Mouse (Mus musculus) midbrain, embryonic 14.5 days (tissue): ENCODE data around the gene Mkrn1. TPM values are rescaled to one million over a fixed set of nuclear protein-coding genes. Genes with fewer than 3 reads are reported as not detected.
"Not testable (repeated sequence)": the region's sequence is repeated elsewhere in the genome, so short reads cannot be mapped to it uniquely, and the experiment has no call there.

Source experiments
- ATAC-seq: fragments of 200-750 bp; cut with Nextera tagmentation; 2 replicates; pipeline ENCODE4 v1.8.0; 2017; ENCODE audit warnings: moderate number of reproducible peaks, moderate library complexity; ENCODE audit not compliant: low FRiP score, low TSS enrichment
- DNase-seq: peaks from one replicate; pipeline ENCODE4 v3.0.0-alpha.2; 2015
- H3K27ac ChIP-seq: fragments of 300-500 bp; sonication (generic); replicated peaks from 2 replicates; pipeline ENCODE4 v1.5.1; 2014; ENCODE audit warnings: mild to moderate bottlenecking, low read depth, low read length, moderate library complexity
- H3K27me3 ChIP-seq: fragments of 300-500 bp; sonication (generic); 2 replicates; pipeline ENCODE4 v1.6.1; 2014; ENCODE audit warnings: low read length, control low read depth, mixed read lengths; ENCODE audit not compliant: control insufficient read depth, insufficient read depth
- H3K36me3 ChIP-seq: fragments of 300-500 bp; sonication (generic); 2 replicates; pipeline ENCODE4 v1.6.1; 2014; ENCODE audit warnings: low read length, control low read depth; ENCODE audit not compliant: control insufficient read depth, insufficient read depth
- H3K4me1 ChIP-seq: fragments of 300-500 bp; sonication (generic); 2 replicates; pipeline ENCODE4 v1.6.1; 2014; ENCODE audit warnings: mild to moderate bottlenecking, antibody characterized with exemption, low read length, control low read depth; ENCODE audit not compliant: control insufficient read depth, insufficient read depth
- H3K4me2 ChIP-seq: fragments of 300-500 bp; sonication (generic); 2 replicates; pipeline ENCODE4 v1.6.1; 2014; ENCODE audit warnings: mild to moderate bottlenecking, low read length, moderate library complexity
- H3K4me3 ChIP-seq: fragments of 300-500 bp; sonication (generic); replicated peaks from 2 replicates; pipeline ENCODE4 v1.5.1; 2014; ENCODE audit warnings: low read depth, low read length
- H3K9ac ChIP-seq: fragments of 300-500 bp; sonication (generic); replicated peaks from 2 replicates; pipeline ENCODE4 v1.6.1; 2014; ENCODE audit warnings: mild to moderate bottlenecking, low read length, moderate library complexity
- H3K9me3 ChIP-seq: fragments of 300-500 bp; sonication (generic); 2 replicates; pipeline ENCODE4 v1.6.1; 2016; ENCODE audit warnings: low read length, control low read depth, mixed read lengths; ENCODE audit not compliant: control insufficient read depth
- WGBS: fragments of 180-500 bp; shearing (Covaris S2); extraction: QIAGEN DNeasy Blood & Tissue Kit; methylation state at CpG from one replicate; pipeline ENCODE4 v1.1.7; 2014; 5-methylcytosine and 5-hydroxymethylcytosine counted together
- polyA plus RNA-seq: library from polyadenylated mRNA; unstranded; fragments of >200 nt; fragmentation: Nextera tagmentation; extraction: Ambion mirVana; gene quantifications from 2 replicates; pipeline ENCODE4 v1.2.1, GENCODE M21; 2014

Mkrn1 gene
- polyA plus RNA-seq, 1 experiment from 2014 or later = 294 TPM

DNA sequence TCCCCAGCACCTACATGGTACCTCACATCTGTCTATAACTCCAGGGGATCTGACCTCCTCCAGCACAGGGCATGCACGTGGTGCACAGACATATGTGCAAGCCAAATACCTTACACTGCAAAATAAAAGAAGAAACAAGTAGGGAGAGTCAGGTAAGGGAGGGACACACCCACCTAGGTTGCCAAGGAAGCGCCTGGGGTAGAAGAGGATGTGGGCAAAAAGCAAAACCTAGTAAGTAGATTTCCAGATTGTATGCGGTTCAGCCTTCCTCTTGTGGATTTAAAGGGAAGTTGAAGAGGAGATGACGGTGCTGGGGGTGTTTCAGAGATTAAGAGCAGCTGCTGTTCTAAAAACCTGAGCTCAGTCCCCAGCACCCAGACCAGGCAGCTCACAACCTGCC, 41.0 kb downstream of the Mkrn1 start:
- no peak for ATAC-seq
- 62% methylated on average over 4 of the region's 4 CpGs for WGBS
- H3K9ac ChIP-seq = no peak overlapping the region
- H3K4me2 ChIP-seq = no peak overlapping the region
- no peak for DNase-seq
- H3K36me3 ChIP-seq = no peaks in the 10 kb centered on the region
- no peak overlapping the region for H3K27ac ChIP-seq
- no peaks in the 10 kb centered on the region for H3K9me3 ChIP-seq
- no peak overlapping the region for H3K4me3 ChIP-seq
- H3K4me1 ChIP-seq = peaks cover 14% of the 10 kb centered on the region
- no peaks in the 10 kb centered on the region for H3K27me3 ChIP-seq

DNA sequence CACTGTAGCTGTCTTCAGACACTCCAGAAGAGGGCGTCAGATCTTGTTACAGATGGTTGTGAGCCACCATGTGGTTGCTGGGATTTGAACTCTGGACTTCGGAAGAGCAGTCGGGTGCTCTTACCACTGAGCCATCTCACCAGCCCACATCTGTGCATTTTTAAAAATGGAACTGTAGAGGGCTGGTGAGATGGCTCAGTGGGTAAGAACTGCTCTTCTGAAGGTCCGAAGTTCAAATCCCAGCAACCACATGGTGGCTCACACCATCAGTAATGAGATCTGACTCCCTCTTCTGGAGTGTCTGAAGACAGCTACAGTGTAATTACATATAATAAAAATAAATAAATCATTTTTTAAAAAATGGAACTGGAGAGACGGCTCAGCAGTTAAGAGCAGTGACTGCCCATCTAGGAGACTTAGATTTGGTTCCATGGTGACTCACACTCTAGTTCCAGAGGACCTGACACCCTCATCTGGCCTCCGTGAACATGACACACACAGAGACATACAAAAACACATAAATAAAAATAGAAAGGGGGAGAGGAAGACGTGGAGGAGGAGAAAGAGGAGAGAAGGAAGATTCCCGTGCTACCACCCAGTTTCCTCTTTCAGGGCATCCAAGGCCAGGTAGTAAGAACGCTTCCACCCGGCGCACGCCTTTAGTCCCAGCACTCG, 42.0 kb downstream of the Mkrn1 start:
- not testable (repeated sequence) for DNase-seq, H3K4me2 ChIP-seq, H3K27ac ChIP-seq, H3K27me3 ChIP-seq, ATAC-seq, H3K4me3 ChIP-seq, H3K9me3 ChIP-seq, H3K36me3 ChIP-seq, H3K9ac ChIP-seq
- H3K4me1 ChIP-seq = peaks cover 14% of the 10 kb centered on the region
- 83% methylated on average over 13 of the region's 13 CpGs for WGBS

DNA sequence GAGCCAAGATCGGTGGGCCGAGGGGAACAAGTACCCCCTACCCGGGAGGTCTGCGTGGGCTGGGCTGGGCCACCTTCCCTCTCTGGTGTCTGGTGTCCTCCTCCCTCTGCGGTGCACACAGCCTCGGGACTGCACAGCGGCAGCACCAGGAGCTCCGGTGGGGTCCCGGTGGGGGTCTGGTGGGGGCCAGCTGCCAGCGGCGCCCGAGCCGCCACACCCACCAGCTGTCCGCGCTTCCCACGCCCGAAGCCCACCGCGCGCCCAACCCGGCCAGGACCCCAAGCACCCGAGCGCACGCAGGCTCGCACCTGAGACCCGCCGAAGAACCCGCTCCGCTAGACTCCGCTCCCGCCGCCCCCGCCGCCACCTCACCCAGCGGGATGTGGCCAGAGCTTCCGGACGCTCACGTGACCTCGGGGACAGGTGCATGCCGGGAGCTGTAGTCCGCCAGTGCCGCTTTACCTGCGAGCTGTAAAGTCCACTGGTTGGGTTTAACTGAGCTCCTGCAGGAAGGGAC, 42.9 kb downstream of the Mkrn1 start, which contains the start of gene Slc37a3:
Gene Slc37a3, minus strand, starts transcription at position 365 of the 517 bp plus-strand sequence.
- H3K4me1 ChIP-seq = peaks cover 14% of the 10 kb centered on the region
- peak within 1 kb of the TSS; percentile 70 for H3K27ac ChIP-seq
- WGBS = under 1% methylated on average over 43 of the region's 43 CpGs
- no peaks in the 10 kb centered on the region for H3K27me3 ChIP-seq
- H3K9me3 ChIP-seq = no peaks in the 10 kb centered on the region
- peak within 1 kb of the TSS; percentile 90 for H3K9ac ChIP-seq
- H3K4me2 ChIP-seq = peak within 1 kb of the TSS; percentile 73
- peak; percentile 95 for ATAC-seq
- peaks cover 4% of the 10 kb centered on the region; the same call in 1 of the 2 replicates for H3K36me3 ChIP-seq
- peak within 1 kb of the TSS; percentile 97 for H3K4me3 ChIP-seq
- peak; percentile 93 for DNase-seq

DNA sequence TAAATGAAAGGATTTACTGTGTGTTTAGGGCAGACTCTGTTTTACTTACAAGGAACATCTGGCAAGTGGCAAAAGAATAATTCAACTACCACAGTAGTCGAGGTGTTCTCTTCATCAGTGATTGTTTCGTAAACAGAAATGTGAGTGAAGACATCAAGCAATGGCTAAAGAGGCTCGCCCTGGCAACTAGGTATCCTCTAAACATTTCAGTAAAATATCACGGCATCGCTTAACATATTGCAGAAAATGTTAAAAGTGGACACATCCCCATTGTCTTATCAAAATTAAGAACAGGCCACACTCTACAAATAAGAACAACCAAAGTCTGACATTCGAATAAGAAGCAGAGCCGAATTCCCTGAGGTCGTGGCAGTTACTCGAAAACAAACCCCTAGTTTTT, 43.5 kb downstream of the Mkrn1 start:
- Histone ChIP-seq H3K9me3 (no peaks in the 10 kb centered on the region), H3K9ac (peak overlapping the region; percentile 90), H3K4me3 (peak overlapping the region; percentile 97), H3K27me3 (no peaks in the 10 kb centered on the region), H3K27ac (no peak overlapping the region), H3K4me2 (peak overlapping the region; percentile 73), H3K4me1 (peaks cover 14% of the 10 kb centered on the region), H3K36me3 (peaks cover 4% of the 10 kb centered on the region; the same call in 1 of the 2 replicates)
- 25% methylated on average over 9 of the region's 9 CpGs for WGBS
- no peak for ATAC-seq
- peak; percentile 6 for DNase-seq

DNA sequence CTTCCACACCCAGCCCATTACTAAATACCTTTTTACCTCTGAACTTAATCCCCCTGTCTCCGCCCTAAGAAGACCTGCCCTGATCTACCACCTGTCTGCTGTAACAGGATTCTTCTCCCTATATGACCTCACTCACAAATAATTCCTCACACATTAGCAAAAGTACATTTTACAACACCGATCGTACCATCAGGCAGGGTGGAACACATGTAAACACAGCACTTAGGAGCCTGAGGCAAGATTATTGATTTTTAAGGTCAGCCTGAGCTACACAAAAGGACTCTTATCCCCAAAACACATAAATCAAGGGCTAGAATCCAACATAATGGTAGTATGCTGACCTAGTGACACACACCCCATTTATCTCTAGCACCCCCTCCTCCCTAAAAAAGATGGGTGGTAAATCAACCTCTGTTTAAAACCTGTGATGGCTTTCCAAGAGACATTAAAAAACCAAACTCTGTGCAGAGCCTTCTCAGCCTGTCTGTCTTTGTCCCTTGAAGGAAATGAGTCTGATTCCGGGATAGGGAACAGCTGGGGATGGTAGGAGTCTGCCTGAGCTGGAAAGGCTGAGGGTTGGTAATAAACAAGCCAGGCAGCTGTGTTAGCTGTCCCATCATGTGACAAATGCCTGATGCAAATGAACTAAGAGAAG, 46.8 kb downstream of the Mkrn1 start:
- 86% methylated on average over 4 of the region's 4 CpGs for WGBS
- DNase-seq = no peak
- Histone ChIP-seq H3K36me3 (peaks cover 4% of the 10 kb centered on the region; the same call in 1 of the 2 replicates), H3K4me1 (peaks cover 14% of the 10 kb centered on the region), H3K9ac (no peak overlapping the region), H3K4me3 (no peak overlapping the region), H3K4me2 (no peak overlapping the region), H3K9me3 (no peaks in the 10 kb centered on the region), H3K27ac (no peak overlapping the region; the same call in 1 of the 2 replicates), H3K27me3 (no peaks in the 10 kb centered on the region)
- ATAC-seq = no peak

DNA sequence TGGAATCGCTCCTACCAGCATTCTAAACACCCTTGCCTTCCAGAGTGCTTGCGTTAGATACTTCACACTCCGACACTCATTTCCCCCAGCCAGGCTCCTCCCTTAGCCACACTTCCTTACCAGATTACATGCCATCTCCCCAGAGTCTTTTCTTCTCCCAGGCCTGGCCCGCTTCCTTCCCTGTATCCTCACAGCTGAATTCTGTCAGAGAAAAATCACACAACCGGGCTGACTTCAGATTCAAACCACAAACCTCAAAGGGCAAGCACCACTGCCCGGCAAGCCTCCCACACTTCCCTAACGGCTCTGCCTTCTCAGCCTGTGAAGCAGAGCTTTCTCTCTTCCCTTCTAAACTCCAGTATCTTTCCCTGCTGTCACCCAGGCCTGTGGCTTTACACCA, 47.5 kb downstream of the Mkrn1 start:
- Histone ChIP-seq H3K4me2 (no peak overlapping the region), H3K27ac (no peak overlapping the region; the same call in 1 of the 2 replicates), H3K36me3 (peaks cover 4% of the 10 kb centered on the region; the same call in 1 of the 2 replicates), H3K27me3 (no peaks in the 10 kb centered on the region), H3K4me3 (no peak overlapping the region), H3K4me1 (peaks cover 14% of the 10 kb centered on the region), H3K9ac (no peak overlapping the region), H3K9me3 (no peaks in the 10 kb centered on the region)
- DNase-seq (no peak), ATAC-seq (no peak)
- 74% methylated on average over 7 of the region's 7 CpGs for WGBS

DNA sequence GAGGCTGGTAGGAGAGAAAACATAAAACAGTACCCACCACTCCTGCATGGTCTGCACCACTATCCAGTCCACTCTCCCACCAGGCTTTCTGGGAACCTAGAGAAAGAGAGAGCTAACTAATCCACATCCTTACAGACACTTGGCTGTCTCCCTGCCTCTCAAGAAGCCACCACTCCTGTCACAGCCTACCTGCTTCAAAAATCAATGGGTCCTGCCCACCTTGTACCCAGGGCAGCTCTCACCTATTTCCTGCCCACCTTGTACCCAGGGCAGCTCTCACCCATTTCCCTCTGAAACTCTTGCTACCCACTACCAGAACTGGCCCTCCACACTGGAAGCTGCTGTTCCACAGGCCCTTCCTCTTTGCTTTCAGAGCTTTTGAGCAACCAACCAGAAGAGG, 48.2 kb downstream of the Mkrn1 start:
- no peak for ATAC-seq
- DNase-seq = no peak
- Histone ChIP-seq H3K4me1 (peaks cover 14% of the 10 kb centered on the region), H3K9ac (no peak overlapping the region), H3K9me3 (no peaks in the 10 kb centered on the region), H3K27me3 (no peaks in the 10 kb centered on the region), H3K27ac (no peak overlapping the region), H3K4me3 (no peak overlapping the region), H3K36me3 (peaks cover 4% of the 10 kb centered on the region; the same call in 1 of the 2 replicates), H3K4me2 (no peak overlapping the region)

DNA sequence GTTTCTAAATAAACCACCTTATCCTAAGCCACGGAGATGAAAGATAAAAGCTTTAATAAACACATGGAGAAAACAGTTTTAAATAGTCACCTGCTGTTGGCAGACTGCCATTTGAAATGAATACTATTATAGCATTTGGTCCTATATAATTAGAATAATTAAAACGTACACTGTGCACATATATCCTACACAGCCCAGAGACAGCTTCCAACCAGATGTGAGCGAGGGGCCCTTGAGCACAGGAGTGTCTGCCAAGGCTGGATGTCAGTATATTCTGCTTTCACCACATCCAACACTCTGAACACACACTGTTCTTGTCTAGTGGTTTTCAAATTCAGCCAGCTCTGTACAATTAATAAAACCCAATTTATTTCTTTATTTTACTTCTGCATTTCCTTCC, 50.6 kb downstream of the Mkrn1 start:
- no peak overlapping the region for H3K4me3 ChIP-seq
- H3K27ac ChIP-seq = no peak overlapping the region
- 91% methylated on average over 3 of the region's 3 CpGs for WGBS
- H3K36me3 ChIP-seq = peaks cover 18% of the 10 kb centered on the region
- H3K4me1 ChIP-seq = no peaks in the 10 kb centered on the region
- no peak overlapping the region for H3K9ac ChIP-seq
- H3K9me3 ChIP-seq = no peaks in the 10 kb centered on the region
- ATAC-seq (no peak), DNase-seq (no peak)
- H3K4me2 ChIP-seq = no peak overlapping the region
- no peaks in the 10 kb centered on the region for H3K27me3 ChIP-seq
